Mouse (Mus musculus) kidney, adult 2 months (tissue): ENCODE data around the gene Btrc.

ENCODE experiments used
- CTCF ChIP-seq: fragments of 200-500 bp; conservative IDR thresholded peaks from 2 replicates; pipeline ENCODE4 v1.5.1; 2011; ENCODE audit warnings: low read depth, mild to moderate bottlenecking, control low read depth, low read length, moderate library complexity, mixed read lengths; ENCODE audit not compliant: insufficient read depth, insufficient read length
- POLR2A ChIP-seq: fragments of 200-500 bp; IDR thresholded peaks from one replicate; pipeline ENCODE4 v1.6.1; 2011; ENCODE audit warnings: low read depth, low read length, control low read depth

DNA sequence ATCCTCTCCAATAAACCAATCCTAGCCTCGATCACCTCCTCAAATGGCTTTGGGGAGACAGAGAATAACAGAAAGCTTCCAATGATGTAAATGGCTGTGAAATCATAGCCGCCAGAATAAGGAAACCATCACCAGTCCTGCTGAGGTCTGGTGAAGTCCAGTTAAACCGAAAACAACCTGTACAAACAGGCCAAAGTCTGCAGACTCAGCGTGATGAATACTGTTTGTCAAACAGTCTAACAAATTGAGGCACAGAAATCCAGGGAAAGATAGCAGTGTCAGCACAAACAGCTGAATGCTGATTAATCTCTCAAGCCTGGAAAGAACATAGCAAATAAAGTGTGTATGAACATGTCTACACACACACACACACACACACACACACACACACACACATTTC is 15.3 kb upstream of the Btrc start:
- TF ChIP-seq CTCF: no peak
- TF ChIP-seq POLR2A: no peak
